Mouse (Mus musculus): ENCODE data around the gene Clstn3. TPM values are rescaled to one million over a fixed set of nuclear protein-coding genes. Genes with fewer than 3 reads are reported as not detected.
"Not testable (repeated sequence)": the region's sequence is repeated elsewhere in the genome, so short reads cannot be mapped to it uniquely, and the experiment has no call there.

Clstn3 gene
- polyA plus RNA-seq, 2 experiments = 5.1 to 11.2 TPM

- Histone ChIP-seq H3K4me2 (replicated peaks; ENCODE audit: low read depth, low read length, severe bottlenecking) (no peak overlapping the region), H3K27me3 (ENCODE audit: control insufficient read depth, insufficient read depth, low read length) (no peaks in the 10 kb centered on the region), H3K4me1 (ENCODE audit: control insufficient read depth, insufficient read depth, low read length) (no peaks in the 10 kb centered on the region), H3K9me3 (ENCODE audit: control insufficient read depth, low read length) (no peaks in the 10 kb centered on the region), H3K4me3 (replicated peaks; ENCODE audit: low read length) (no peak overlapping the region), H3K27ac (replicated peaks; ENCODE audit: low read depth, low read length) (no peak overlapping the region), H3K9ac (ENCODE audit: low read depth, low read length, severe bottlenecking) (no peak overlapping the region), H3K36me3 (ENCODE audit: control insufficient read depth, insufficient read depth, low read length) (no peaks in the 10 kb centered on the region)
- no peak for DNase-seq (ENCODE audit: low spot score)
- TF ChIP-seq POLR2A (IDR thresholded peaks at IDR 0.05; ENCODE audit: borderline replicate concordance, extremely low read depth, insufficient read depth, insufficient read length) = no peak
- ATAC-seq (ENCODE audit: low FRiP score, low read depth) = no peak
- WGBS = 81% methylated on average over 11 of the region's 11 CpGs
Measured at GRCm38 (mm10) chr6:124476796-124477195, 12.2 kb upstream of the Clstn3 start.

- no peak overlapping the region for H3K9ac ChIP-seq (ENCODE audit: low read depth, low read length, severe bottlenecking)
- no peaks in the 10 kb centered on the region for H3K9me3 ChIP-seq (ENCODE audit: control insufficient read depth, low read length)
- H3K36me3 ChIP-seq (ENCODE audit: control insufficient read depth, insufficient read depth, low read length) = no peaks in the 10 kb centered on the region
- H3K4me1 ChIP-seq (ENCODE audit: control insufficient read depth, insufficient read depth, low read length) = no peaks in the 10 kb centered on the region
- no peak overlapping the region for H3K4me2 ChIP-seq (replicated peaks; ENCODE audit: low read depth, low read length, severe bottlenecking)
- H3K27ac ChIP-seq (replicated peaks; ENCODE audit: low read depth, low read length) = no peak overlapping the region
- ATAC-seq (ENCODE audit: low FRiP score, low read depth) (no peak), DNase-seq (ENCODE audit: low spot score) (no peak)
- H3K27me3 ChIP-seq (ENCODE audit: control insufficient read depth, insufficient read depth, low read length) = no peaks in the 10 kb centered on the region
- no peak overlapping the region for H3K4me3 ChIP-seq (replicated peaks; ENCODE audit: low read length)
- no peak for TF ChIP-seq POLR2A (IDR thresholded peaks at IDR 0.05; ENCODE audit: borderline replicate concordance, extremely low read depth, insufficient read depth, insufficient read length)
- 92% methylated on average over 7 of the region's 7 CpGs for WGBS
Measured at GRCm38 (mm10) chr6:124476216-124476615, 11.6 kb upstream of the Clstn3 start.

- not testable (repeated sequence) for H3K4me1 ChIP-seq (ENCODE audit: control insufficient read depth, insufficient read depth, low read length); H3K27ac ChIP-seq (replicated peaks; ENCODE audit: low read depth, low read length); H3K4me2 ChIP-seq (replicated peaks; ENCODE audit: low read depth, low read length, severe bottlenecking); H3K9ac ChIP-seq (ENCODE audit: low read depth, low read length, severe bottlenecking); H3K9me3 ChIP-seq (ENCODE audit: control insufficient read depth, low read length); H3K4me3 ChIP-seq (replicated peaks; ENCODE audit: low read length); H3K27me3 ChIP-seq (ENCODE audit: control insufficient read depth, insufficient read depth, low read length); ATAC-seq (ENCODE audit: low FRiP score, low read depth); DNase-seq (ENCODE audit: low spot score); H3K36me3 ChIP-seq (ENCODE audit: control insufficient read depth, insufficient read depth, low read length)
- 93% methylated on average over 9 of the region's 11 CpGs for whole genome bisulfite sequencing
Measured at GRCm38 (mm10) chr6:124475335-124476075, 10.9 kb upstream of the Clstn3 start.

GRCm38 (mm10) chr6:124474621-124475020, 10.0 kb upstream of the Clstn3 start:
- no peak for TF ChIP-seq POLR2A (IDR thresholded peaks at IDR 0.05; ENCODE audit: borderline replicate concordance, extremely low read depth, insufficient read depth, insufficient read length)
- Histone ChIP-seq H3K36me3 (ENCODE audit: control insufficient read depth, insufficient read depth, low read length) (no peaks in the 10 kb centered on the region), H3K9me3 (ENCODE audit: control insufficient read depth, low read length) (no peaks in the 10 kb centered on the region), H3K9ac (ENCODE audit: low read depth, low read length, severe bottlenecking) (no peak overlapping the region), H3K4me3 (replicated peaks; ENCODE audit: low read length) (no peak overlapping the region), H3K4me1 (ENCODE audit: control insufficient read depth, insufficient read depth, low read length) (no peaks in the 10 kb centered on the region), H3K27ac (replicated peaks; ENCODE audit: low read depth, low read length) (no peak overlapping the region), H3K4me2 (replicated peaks; ENCODE audit: low read depth, low read length, severe bottlenecking) (no peak overlapping the region), H3K27me3 (ENCODE audit: control insufficient read depth, insufficient read depth, low read length) (no peaks in the 10 kb centered on the region)
- ATAC-seq (ENCODE audit: low FRiP score, low read depth) (no peak), DNase-seq (ENCODE audit: low spot score) (no peak)
- WGBS = 85% methylated on average over 11 of the region's 11 CpGs

- H3K9me3 ChIP-seq (ENCODE audit: control insufficient read depth, low read length) = no peaks in the 10 kb centered on the region
- H3K9ac ChIP-seq (ENCODE audit: low read depth, low read length, severe bottlenecking) = no peak overlapping the region
- TF ChIP-seq POLR2A (IDR thresholded peaks at IDR 0.05; ENCODE audit: borderline replicate concordance, extremely low read depth, insufficient read depth, insufficient read length) = no peak
- H3K27me3 ChIP-seq (ENCODE audit: control insufficient read depth, insufficient read depth, low read length) = no peaks in the 10 kb centered on the region
- H3K4me3 ChIP-seq (replicated peaks; ENCODE audit: low read length) = no peak overlapping the region
- no peak for DNase-seq (ENCODE audit: low spot score)
- 34% methylated on average over 6 of the region's 6 CpGs for WGBS
- H3K27ac ChIP-seq (replicated peaks; ENCODE audit: low read depth, low read length) = no peak overlapping the region
- no peak overlapping the region for H3K4me2 ChIP-seq (replicated peaks; ENCODE audit: low read depth, low read length, severe bottlenecking)
- ATAC-seq (ENCODE audit: low FRiP score, low read depth) = no peak
- H3K36me3 ChIP-seq (ENCODE audit: control insufficient read depth, insufficient read depth, low read length) = no peaks in the 10 kb centered on the region
- no peaks in the 10 kb centered on the region for H3K4me1 ChIP-seq (ENCODE audit: control insufficient read depth, insufficient read depth, low read length)
Measured at GRCm38 (mm10) chr6:124472801-124473200, 8.2 kb upstream of the Clstn3 start.

- H3K4me2 ChIP-seq (replicated peaks; ENCODE audit: low read depth, low read length, severe bottlenecking); H3K27me3 ChIP-seq (ENCODE audit: control insufficient read depth, insufficient read depth, low read length); DNase-seq (ENCODE audit: low spot score); H3K4me1 ChIP-seq (ENCODE audit: control insufficient read depth, insufficient read depth, low read length); H3K9me3 ChIP-seq (ENCODE audit: control insufficient read depth, low read length); H3K27ac ChIP-seq (replicated peaks; ENCODE audit: low read depth, low read length); H3K36me3 ChIP-seq (ENCODE audit: control insufficient read depth, insufficient read depth, low read length); ATAC-seq (ENCODE audit: low FRiP score, low read depth); H3K4me3 ChIP-seq (replicated peaks; ENCODE audit: low read length); H3K9ac ChIP-seq (ENCODE audit: low read depth, low read length, severe bottlenecking): not testable (repeated sequence)
- 74% methylated on average over 6 of the region's 6 CpGs for WGBS
Measured at GRCm38 (mm10) chr6:124471783-124472638, 7.4 kb upstream of the Clstn3 start.

Data from limb, embryonic 14.5 days (tissue).